Mouse (Mus musculus): ENCODE data around the gene Adora1. TPM values are rescaled to one million over a fixed set of nuclear protein-coding genes. Genes with fewer than 3 reads are reported as not detected.

The Adora1 gene
- polyA plus RNA-seq, 1 experiment from 2014 or later: 20.5 TPM

- Histone ChIP-seq H3K4me2 (no peak overlapping the region), H3K4me3 (no peak overlapping the region), H3K36me3 (peaks cover 6% of the 10 kb centered on the region; the same call in 1 of the 2 replicates), H3K4me1 (replicated peaks) (peaks cover 31% of the 10 kb centered on the region), H3K9ac (no peak overlapping the region), H3K27me3 (no peaks in the 10 kb centered on the region), H3K9me3 (replicated peaks) (no peaks in the 10 kb centered on the region), H3K27ac (no peak overlapping the region)
- ATAC-seq (replicated peaks; ENCODE audit: insufficient number of reproducible peaks, insufficient read depth, low FRiP score, low read depth): no peak
- 85% methylated on average over 12 of the region's 12 CpGs for WGBS
Observed at GRCm38 (mm10) chr1:134198197-134198995, 36.8 kb downstream of the Adora1 start.

GRCm38 (mm10) chr1:134197325-134197982 lies 37.8 kb downstream of the Adora1 start:
- no peaks in the 10 kb centered on the region for H3K9me3 ChIP-seq (replicated peaks)
- H3K36me3 ChIP-seq: peaks cover under 1% of the 10 kb centered on the region; the same call in 1 of the 2 replicates
- H3K27ac ChIP-seq: no peak overlapping the region
- no peak overlapping the region for H3K4me3 ChIP-seq
- H3K27me3 ChIP-seq: no peaks in the 10 kb centered on the region
- ATAC-seq (replicated peaks; ENCODE audit: insufficient number of reproducible peaks, insufficient read depth, low FRiP score, low read depth): no peak
- H3K4me1 ChIP-seq (replicated peaks): peaks cover 38% of the 10 kb centered on the region
- WGBS: 80% methylated on average over 15 of the region's 15 CpGs
- H3K9ac ChIP-seq: no peak overlapping the region
- H3K4me2 ChIP-seq: no peak overlapping the region

GRCm38 (mm10) chr1:134196386-134196785 lies 38.8 kb downstream of the Adora1 start:
- no peak overlapping the region for H3K4me3 ChIP-seq
- ATAC-seq (replicated peaks; ENCODE audit: insufficient number of reproducible peaks, insufficient read depth, low FRiP score, low read depth): 0 out of 2 replicates have a peak, but pooled peaks have one; percentile 4
- H3K4me2 ChIP-seq: 0 out of 2 replicates have a peak overlapping the region, but pooled peaks have one; percentile 10
- peaks cover 38% of the 10 kb centered on the region for H3K4me1 ChIP-seq (replicated peaks)
- H3K27ac ChIP-seq: peak overlapping the region; percentile 75
- H3K9me3 ChIP-seq (replicated peaks): no peaks in the 10 kb centered on the region
- no peaks in the 10 kb centered on the region for H3K36me3 ChIP-seq
- no peak overlapping the region for H3K9ac ChIP-seq
- H3K27me3 ChIP-seq: no peaks in the 10 kb centered on the region
- WGBS: 58% methylated on average over 4 of the region's 4 CpGs

- Histone ChIP-seq H3K4me1 (replicated peaks) (peaks cover 38% of the 10 kb centered on the region), H3K36me3 (no peaks in the 10 kb centered on the region), H3K4me2 (peak overlapping the region; percentile 10; the same call in 1 of the 2 replicates), H3K9me3 (replicated peaks) (no peaks in the 10 kb centered on the region), H3K27me3 (no peaks in the 10 kb centered on the region), H3K27ac (peak overlapping the region; percentile 75), H3K9ac (no peak overlapping the region), H3K4me3 (no peak overlapping the region)
- peak; percentile 41 for ATAC-seq (replicated peaks; ENCODE audit: insufficient number of reproducible peaks, insufficient read depth, low FRiP score, low read depth)
- 20% methylated on average over 4 of the region's 4 CpGs for WGBS
Observed at GRCm38 (mm10) chr1:134195979-134196378, 39.3 kb downstream of the Adora1 start.

- Histone ChIP-seq H3K9me3 (replicated peaks) (no peaks in the 10 kb centered on the region), H3K27me3 (no peaks in the 10 kb centered on the region), H3K9ac (no peak overlapping the region), H3K4me2 (peak overlapping the region; percentile 10), H3K4me1 (replicated peaks) (peaks cover 38% of the 10 kb centered on the region), H3K4me3 (no peak overlapping the region), H3K27ac (peak overlapping the region; percentile 75), H3K36me3 (no peaks in the 10 kb centered on the region)
- ATAC-seq (replicated peaks; ENCODE audit: insufficient number of reproducible peaks, insufficient read depth, low FRiP score, low read depth): peak; percentile 14
- 13% methylated on average over 3 of the region's 3 CpGs for WGBS
Observed at GRCm38 (mm10) chr1:134195571-134195970, 39.7 kb downstream of the Adora1 start.

- peaks cover 38% of the 10 kb centered on the region for H3K4me1 ChIP-seq (replicated peaks)
- H3K4me2 ChIP-seq: no peak overlapping the region
- H3K36me3 ChIP-seq: no peaks in the 10 kb centered on the region
- 27% methylated on average over 2 of the region's 2 CpGs for WGBS
- H3K4me3 ChIP-seq: no peak overlapping the region
- no peak overlapping the region for H3K9ac ChIP-seq
- H3K27ac ChIP-seq: peak overlapping the region; percentile 75
- no peaks in the 10 kb centered on the region for H3K9me3 ChIP-seq (replicated peaks)
- ATAC-seq (replicated peaks; ENCODE audit: insufficient number of reproducible peaks, insufficient read depth, low FRiP score, low read depth): no peak
- no peaks in the 10 kb centered on the region for H3K27me3 ChIP-seq
Observed at GRCm38 (mm10) chr1:134195117-134195516, 40.1 kb downstream of the Adora1 start.

- H3K27me3 ChIP-seq: peaks cover 2% of the 10 kb centered on the region; the same call in 1 of the 2 replicates
- no peak overlapping the region for H3K9ac ChIP-seq
- 54% methylated on average over 16 of the region's 16 CpGs for WGBS
- no peaks in the 10 kb centered on the region for H3K9me3 ChIP-seq (replicated peaks)
- no peaks in the 10 kb centered on the region for H3K36me3 ChIP-seq
- H3K27ac ChIP-seq: no peak overlapping the region
- H3K4me2 ChIP-seq: no peak overlapping the region
- no peak overlapping the region for H3K4me3 ChIP-seq
- H3K4me1 ChIP-seq (replicated peaks): peaks cover 38% of the 10 kb centered on the region
- no peak for ATAC-seq (replicated peaks; ENCODE audit: insufficient number of reproducible peaks, insufficient read depth, low FRiP score, low read depth)
Observed at GRCm38 (mm10) chr1:134194298-134195022, 40.8 kb downstream of the Adora1 start.

- ATAC-seq (replicated peaks; ENCODE audit: insufficient number of reproducible peaks, insufficient read depth, low FRiP score, low read depth): no peak
- 46% methylated on average over 7 of the region's 7 CpGs for WGBS
- Histone ChIP-seq H3K4me3 (no peak overlapping the region), H3K27ac (no peak overlapping the region), H3K4me1 (replicated peaks) (peaks cover 40% of the 10 kb centered on the region), H3K36me3 (no peaks in the 10 kb centered on the region), H3K27me3 (peaks cover 5% of the 10 kb centered on the region; the same call in 1 of the 2 replicates), H3K9me3 (replicated peaks) (no peaks in the 10 kb centered on the region), H3K9ac (no peak overlapping the region), H3K4me2 (no peak overlapping the region)
Observed at GRCm38 (mm10) chr1:134193674-134194197, 41.5 kb downstream of the Adora1 start.

- Histone ChIP-seq H3K4me1 (replicated peaks) (peaks cover 40% of the 10 kb centered on the region), H3K9me3 (replicated peaks) (no peaks in the 10 kb centered on the region), H3K27me3 (peaks cover 8% of the 10 kb centered on the region; the same call in 1 of the 2 replicates), H3K4me3 (no peak within 1 kb of the TSS), H3K9ac (no peak within 1 kb of the TSS), H3K36me3 (no peaks in the 10 kb centered on the region), H3K27ac (no peak within 1 kb of the TSS), H3K4me2 (no peak within 1 kb of the TSS)
- ATAC-seq (replicated peaks; ENCODE audit: insufficient number of reproducible peaks, insufficient read depth, low FRiP score, low read depth): no peak
- WGBS: 85% methylated on average over 1 of the region's 1 CpGs
Observed at GRCm38 (mm10) chr1:134193126-134193525, 42.1 kb downstream of the Adora1 start, which contains the start of gene Mybph. Mybph (plus strand) TSS chr1:134193448.

GRCm38 (mm10) chr1:134192024-134192423 lies 43.2 kb downstream of the Adora1 start:
- Histone ChIP-seq H3K36me3 (no peaks in the 10 kb centered on the region), H3K27ac (no peak overlapping the region), H3K27me3 (peaks cover 8% of the 10 kb centered on the region; the same call in 1 of the 2 replicates), H3K4me1 (replicated peaks) (peaks cover 40% of the 10 kb centered on the region), H3K4me3 (no peak overlapping the region), H3K9ac (no peak overlapping the region), H3K4me2 (no peak overlapping the region), H3K9me3 (replicated peaks) (no peaks in the 10 kb centered on the region)
- 43% methylated on average over 4 of the region's 4 CpGs for WGBS
- no peak for ATAC-seq (replicated peaks; ENCODE audit: insufficient number of reproducible peaks, insufficient read depth, low FRiP score, low read depth)

GRCm38 (mm10) chr1:134191192-134191591 lies 44.0 kb downstream of the Adora1 start:
- Histone ChIP-seq H3K27ac (no peak overlapping the region), H3K4me2 (no peak overlapping the region), H3K4me1 (replicated peaks) (peaks cover 38% of the 10 kb centered on the region), H3K4me3 (no peak overlapping the region), H3K36me3 (no peaks in the 10 kb centered on the region), H3K9me3 (replicated peaks) (no peaks in the 10 kb centered on the region), H3K27me3 (peaks cover 8% of the 10 kb centered on the region; the same call in 1 of the 2 replicates), H3K9ac (no peak overlapping the region)
- 77% methylated on average over 5 of the region's 5 CpGs for WGBS
- no peak for ATAC-seq (replicated peaks; ENCODE audit: insufficient number of reproducible peaks, insufficient read depth, low FRiP score, low read depth)

Measured in heart, embryonic 15.5 days (tissue).